Mouse (Mus musculus): ENCODE data around the gene Sult3a2.
"Not testable (repeated sequence)": the region's sequence is repeated elsewhere in the genome, so short reads cannot be mapped to it uniquely, and the experiment has no call there.

Sult3a2 gene

GRCm38 (mm10) chr10:33786604-33787003, at the start of gene Sult3a2:
Sult3a2 (minus strand) TSS chr10:33786704.
- in situ Hi-C loops (cut with MboI), result no loop called here

DNA sequence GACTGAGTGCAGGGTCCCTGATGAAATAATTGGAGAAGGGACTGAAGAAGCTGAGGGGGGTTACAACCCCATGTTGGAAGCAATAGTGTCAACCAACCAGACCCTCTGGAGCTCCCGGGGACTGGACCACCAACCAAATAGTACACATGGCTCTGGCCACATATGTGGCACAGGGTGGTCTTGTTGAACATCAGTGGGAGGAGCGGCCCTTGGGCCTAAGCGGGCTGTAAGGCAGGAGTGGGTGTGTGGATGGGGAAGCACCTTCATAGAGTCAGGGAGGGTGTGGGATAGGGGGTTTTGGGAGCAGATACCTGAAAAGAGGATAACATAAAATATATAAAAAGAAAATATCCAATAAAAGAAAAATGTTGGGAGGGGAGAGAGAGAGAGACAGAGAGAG, 34.4 kb upstream of the Sult3a2 start:
- in situ Hi-C loops (cut with MboI), result no loop called here

- in situ Hi-C loops (cut with MboI), result no loop called here
Measured at GRCm38 (mm10) chr10:33816923-33817322, 30.4 kb upstream of the Sult3a2 start.

DNA sequence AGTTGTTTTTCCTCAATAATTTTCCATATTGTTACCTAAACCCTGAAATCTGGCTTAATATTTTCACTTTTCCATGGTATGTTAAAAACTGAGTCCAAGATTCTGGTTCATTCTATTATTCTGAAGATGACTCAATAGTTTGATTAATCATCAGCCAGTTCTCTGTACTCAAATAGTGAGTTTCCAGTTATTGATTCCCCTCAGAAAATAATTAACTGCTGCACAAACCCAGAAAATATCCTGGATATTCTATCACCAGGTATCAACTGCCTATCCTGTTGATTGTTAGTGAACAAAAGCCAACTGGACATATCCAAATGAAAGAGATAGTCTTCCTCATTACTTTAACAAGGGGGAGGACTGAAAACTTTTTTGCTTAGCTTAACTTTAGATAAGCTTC, 27.8 kb upstream of the Sult3a2 start:
- in situ Hi-C loops (cut with MboI), result no loop called here

GRCm38 (mm10) chr10:33811807-33812206, 25.3 kb upstream of the Sult3a2 start:
- in situ Hi-C loops (cut with MboI), result no loop called here

DNA sequence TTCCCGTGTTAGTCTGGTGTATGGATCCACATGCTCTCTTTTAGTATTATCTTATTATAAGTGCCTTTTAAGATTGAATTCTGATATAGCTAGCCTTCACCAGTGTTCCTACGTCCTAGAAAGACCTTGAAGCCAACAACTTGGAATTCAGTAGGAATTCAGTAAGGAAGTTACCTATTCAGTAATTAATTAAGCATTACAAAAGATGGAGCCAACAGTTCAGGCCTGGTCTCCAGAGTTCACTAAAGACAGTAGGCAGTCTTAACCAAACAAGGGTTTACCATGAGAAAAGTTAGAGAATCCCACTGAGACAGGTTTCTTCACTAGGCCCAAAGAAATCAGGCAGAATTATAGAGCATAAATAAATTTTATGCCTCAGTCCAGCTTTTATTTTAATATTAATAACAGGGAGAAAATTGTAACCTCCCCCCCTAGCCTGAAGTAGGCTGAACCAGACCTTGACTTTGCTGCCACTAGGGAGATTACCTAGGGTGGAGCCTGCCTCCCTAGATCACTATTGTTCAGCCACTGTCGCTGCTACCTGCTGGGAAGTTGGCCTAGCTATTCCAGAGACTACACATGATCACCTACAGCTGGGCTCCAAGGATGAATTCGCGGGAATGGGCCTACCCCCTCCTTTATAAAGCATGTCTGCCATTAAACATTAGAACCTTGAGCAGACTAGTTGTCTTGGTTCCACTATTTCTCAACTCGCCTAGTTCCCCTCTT, 10.9 kb upstream of the Sult3a2 start:
- in situ Hi-C loops (cut with MboI), result not testable (repeated sequence)

DNA sequence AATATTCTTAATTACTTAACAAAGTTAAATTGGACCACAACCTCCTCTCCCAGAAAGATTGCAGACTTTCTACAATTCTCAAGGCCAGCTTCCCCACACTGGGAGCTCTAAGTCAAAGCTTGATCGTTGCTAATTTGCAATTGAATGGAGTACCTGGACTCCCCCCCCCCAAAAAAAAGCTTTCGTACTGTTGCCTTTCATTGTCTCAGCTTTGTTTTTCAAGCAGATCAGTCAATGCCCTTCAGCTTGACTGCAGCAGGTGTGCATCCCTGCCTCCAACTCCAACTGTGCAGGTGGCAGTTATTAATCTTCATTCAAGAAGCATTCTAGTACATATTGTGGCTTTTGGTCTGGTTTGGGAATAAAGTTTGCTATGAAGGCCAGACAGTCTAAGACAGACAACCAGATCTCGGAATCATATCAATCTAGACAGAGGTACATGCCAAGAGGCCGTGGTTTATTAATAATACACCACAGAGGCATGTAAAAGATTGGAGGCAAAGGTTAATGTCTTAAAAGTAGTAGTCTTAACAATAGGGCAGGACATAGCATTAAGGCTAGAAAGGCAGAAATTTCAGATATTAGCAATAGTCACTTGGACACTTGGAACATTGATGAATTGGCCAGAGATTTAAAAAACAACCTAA, 9.9 kb upstream of the Sult3a2 start:
- in situ Hi-C loops (cut with MboI), result not testable (repeated sequence)

DNA sequence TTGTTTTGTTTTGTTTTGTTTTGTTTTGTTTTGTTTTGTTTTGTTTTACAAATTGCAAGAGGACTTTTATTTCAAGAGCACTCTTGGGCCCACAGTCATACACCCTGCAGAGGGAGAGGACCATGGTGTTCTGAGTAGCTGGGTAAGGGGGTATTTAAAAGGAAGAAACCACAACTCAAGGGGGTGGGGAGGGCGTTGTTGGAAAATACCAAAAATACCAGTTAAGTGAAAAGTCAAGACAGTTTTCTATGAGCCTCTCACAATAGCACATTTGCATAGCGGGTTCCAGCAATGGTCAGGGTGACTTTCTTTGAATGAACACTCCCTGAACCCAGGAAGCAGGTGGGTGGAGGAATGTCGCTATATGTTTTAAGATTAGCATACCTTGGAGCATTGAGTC, 5.7 kb upstream of the Sult3a2 start:
- in situ Hi-C loops (cut with MboI), result not testable (repeated sequence)

DNA sequence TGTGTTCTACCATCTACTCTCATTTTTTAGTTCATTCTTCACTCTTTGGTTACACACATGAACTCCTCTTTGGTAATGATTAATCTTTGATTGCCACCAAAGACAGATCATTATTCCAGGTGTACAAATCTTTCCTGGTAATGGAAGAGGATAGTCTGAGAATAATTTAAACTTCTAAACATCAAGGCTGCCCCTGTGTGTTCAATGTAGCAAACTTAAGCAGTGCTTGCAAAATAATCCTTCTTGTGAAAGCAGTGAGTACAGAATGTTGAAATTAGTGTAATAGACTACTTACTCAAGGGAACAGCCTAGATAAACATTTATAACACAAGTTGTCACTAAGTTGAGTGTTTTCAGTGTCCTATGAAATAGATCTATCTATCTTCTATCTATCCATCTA, 1.0 kb upstream of the Sult3a2 start:
- in situ Hi-C loops (cut with MboI), result no loop called here

- in situ Hi-C loops (cut with MboI), result not testable (repeated sequence)
Measured at GRCm38 (mm10) chr10:33735251-33735650, 51.3 kb downstream of the Sult3a2 start.

- in situ Hi-C loops (cut with MboI), result no loop called here
Measured at GRCm38 (mm10) chr10:33733241-33733640, 53.3 kb downstream of the Sult3a2 start.

DNA sequence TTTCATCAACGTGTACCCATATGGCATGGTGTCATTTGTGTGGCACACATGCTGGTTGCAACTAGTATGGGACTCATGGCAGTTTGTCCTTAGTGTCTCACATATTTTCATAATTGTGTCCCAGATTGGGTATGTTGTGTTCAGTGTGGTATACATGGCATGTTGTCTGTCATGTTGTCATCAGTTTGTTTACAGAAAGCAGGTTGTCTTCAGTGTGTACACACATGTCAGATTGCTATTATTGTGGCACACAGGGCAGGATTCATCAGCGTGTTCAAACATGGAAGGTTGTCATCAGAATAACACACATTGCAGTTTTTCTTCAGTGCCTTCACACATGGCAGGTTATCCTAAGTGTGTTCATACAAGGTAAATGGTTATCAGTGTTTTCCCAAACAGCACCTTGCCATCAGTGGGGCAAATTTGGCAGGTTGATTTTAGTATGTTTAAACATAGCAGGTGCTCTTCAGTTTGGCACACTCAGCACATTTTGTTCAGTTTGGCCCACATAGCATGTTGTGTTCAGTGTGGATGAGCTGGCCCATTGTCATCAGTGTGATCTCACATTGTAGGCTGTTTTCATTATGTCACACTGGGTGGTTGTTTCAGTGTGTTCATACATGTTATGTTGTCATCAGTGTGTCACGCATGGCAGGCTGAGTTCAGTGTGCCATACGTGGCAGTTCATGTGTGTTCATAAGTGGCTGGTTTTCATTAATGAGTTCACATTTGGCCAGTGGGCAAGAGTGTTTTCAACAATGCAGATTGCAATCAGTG, 53.9 kb downstream of the Sult3a2 start:
- in situ Hi-C loops (cut with MboI), result no loop called here

DNA sequence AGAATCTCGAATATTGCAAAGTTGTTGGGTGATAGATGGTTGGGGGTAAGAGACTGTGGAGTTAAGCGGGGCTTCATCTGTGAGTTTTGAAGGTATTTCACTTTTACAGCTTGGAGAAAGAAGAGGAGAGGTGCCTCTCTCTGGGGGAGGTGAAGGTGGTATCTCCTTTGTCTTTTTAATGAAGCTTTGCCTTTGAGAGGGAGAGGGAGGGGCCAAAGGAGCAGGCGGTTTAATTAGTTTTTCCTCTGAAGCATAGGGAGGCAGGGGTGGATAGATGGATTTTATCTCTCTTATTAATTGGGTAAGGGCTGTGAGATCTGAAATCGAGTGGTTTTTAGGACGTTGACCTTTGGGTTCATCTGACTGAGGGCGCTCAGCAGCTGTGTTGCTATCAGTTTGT, 62.7 kb downstream of the Sult3a2 start:
- in situ Hi-C loops (cut with MboI), result no loop called here

- in situ Hi-C loops (cut with MboI), result no loop called here
Measured at GRCm38 (mm10) chr10:33721827-33722438, 64.6 kb downstream of the Sult3a2 start.
